Mouse (Mus musculus) naive thymus-derived CD4-positive, alpha-beta T cell, adult 2 months (primary cell): ENCODE data around the gene Etv5.

Experiments
- DNase-seq: peaks from one replicate; pipeline ENCODE4 v3.0.0-alpha.2; 2011; ENCODE audit warnings: low read depth

Gene Etv5

GRCm38 (mm10) chr16:22341236-22341671, 98.3 kb downstream of the Etv5 start:
- no peak for DNase-seq

- DNase-seq, result no peak
Observed at GRCm38 (mm10) chr16:22335781-22336180, 103.7 kb downstream of the Etv5 start.
